Mouse (Mus musculus) stomach, postnatal 0 days (tissue): ENCODE measurements around the gene Slc1a4. TPM values are rescaled to one million over a fixed set of nuclear protein-coding genes. Genes with fewer than 3 reads are reported as not detected.
A peak's percentile ranks its signal among the peaks of the same experiment; 100 is the strongest.

Experiments used
- ATAC-seq: fragments of 200-750 bp; cut with Nextera tagmentation; 2 replicates; pipeline ENCODE4 v1.8.0; 2017; ENCODE audit not compliant: low FRiP score, low TSS enrichment
- DNase-seq: peaks from one replicate; pipeline ENCODE4 v3.0.0-alpha.2; 2016; ENCODE audit warnings: low spot score
- H3K27ac ChIP-seq: fragments of 300-500 bp; sonication (generic); replicated peaks from 2 replicates; pipeline ENCODE4 v1.5.1; 2014; ENCODE audit warnings: mild to moderate bottlenecking, control low read depth
- H3K27me3 ChIP-seq: fragments of 300-500 bp; sonication (generic); 2 replicates; pipeline ENCODE4 v1.6.1; 2014; ENCODE audit warnings: low read length; ENCODE audit not compliant: control insufficient read depth, insufficient read depth
- H3K36me3 ChIP-seq: fragments of 300-500 bp; sonication (generic); 2 replicates; pipeline ENCODE4 v1.6.1; 2014; ENCODE audit warnings: low read length, mixed read lengths; ENCODE audit not compliant: control insufficient read depth, insufficient read depth
- H3K4me1 ChIP-seq: fragments of 300-500 bp; sonication (generic); replicated peaks from 2 replicates; pipeline ENCODE4 v1.6.1; 2014; ENCODE audit warnings: antibody characterized with exemption; ENCODE audit not compliant: control insufficient read depth, insufficient read depth
- H3K4me2 ChIP-seq: fragments of 300-500 bp; sonication (generic); replicated peaks from 2 replicates; pipeline ENCODE4 v1.6.1; 2014; ENCODE audit warnings: low read depth, mild to moderate bottlenecking, control low read depth, moderate library complexity
- H3K4me3 ChIP-seq: fragments of 300-500 bp; sonication (generic); 2 replicates; pipeline ENCODE4 v1.5.1; 2014; ENCODE audit warnings: low read depth, low read length, control low read depth
- H3K9ac ChIP-seq: fragments of 300-500 bp; sonication (generic); 2 replicates; pipeline ENCODE4 v1.6.1; 2014; ENCODE audit warnings: mild to moderate bottlenecking, low read length, control low read depth, mixed read lengths
- H3K9me3 ChIP-seq: fragments of 300-500 bp; sonication (generic); 2 replicates; pipeline ENCODE4 v1.6.1; 2016; ENCODE audit warnings: low read length; ENCODE audit not compliant: control insufficient read depth
- CTCF ChIP-seq: IDR thresholded peaks from 2 replicates; pipeline ENCODE4 v1.5.1; 2016; ENCODE audit warnings: antibody characterized with exemption, low read depth, mild to moderate bottlenecking, moderate library complexity
- EP300 ChIP-seq: optimal IDR thresholded peaks from 2 replicates; pipeline ENCODE3; 2016; ENCODE audit warnings: antibody characterized with exemption
- WGBS: fragments of 180-500 bp; shearing (Covaris S2); extraction: QIAGEN DNeasy Blood & Tissue Kit; methylation state at CpG from one replicate; pipeline ENCODE4 v1.1.7; 2014; 5-methylcytosine and 5-hydroxymethylcytosine counted together
- polyA plus RNA-seq: library from polyadenylated mRNA; unstranded; fragments of >200 nt; fragmentation: Nextera tagmentation; extraction: Ambion mirVana; gene quantifications from 2 replicates; pipeline ENCODE4 v1.2.1, GENCODE M21; 2015

Slc1a4 gene
- polyA plus RNA-seq, 1 experiment from 2014 or later, result 7.2 TPM

DNA sequence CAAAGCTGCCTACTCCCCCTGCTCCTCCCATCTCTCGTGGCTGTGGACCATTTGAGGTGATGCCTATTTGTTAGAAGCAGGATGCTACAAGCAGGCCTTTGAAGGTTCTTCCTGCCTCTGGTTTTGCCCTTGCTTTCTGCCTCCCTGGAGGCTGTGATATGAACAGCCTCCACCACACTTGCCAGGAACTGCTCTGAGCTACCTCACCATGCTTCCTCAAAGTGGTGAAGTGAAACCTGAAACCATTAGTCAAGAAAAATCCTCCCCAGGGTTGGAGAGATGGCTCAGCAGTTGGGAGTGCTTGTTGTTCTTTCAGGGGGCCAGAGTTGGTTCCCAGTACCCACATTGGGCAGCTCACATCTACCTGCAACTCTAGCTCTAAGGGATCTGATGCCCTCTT, 9.1 kb upstream of the Slc1a4 start:
- H3K4me1 ChIP-seq, result no peaks in the 10 kb centered on the region
- no peaks in the 10 kb centered on the region for H3K9me3 ChIP-seq
- H3K4me3 ChIP-seq, result no peak overlapping the region
- H3K4me2 ChIP-seq, result no peak overlapping the region
- TF ChIP-seq CTCF (no peak), EP300 (no peak)
- H3K9ac ChIP-seq, result no peak overlapping the region
- no peak for ATAC-seq
- DNase-seq, result no peak
- no peaks in the 10 kb centered on the region for H3K27me3 ChIP-seq
- WGBS, result 64% methylated on average over 1 of the region's 1 CpGs
- H3K36me3 ChIP-seq, result no peaks in the 10 kb centered on the region
- no peak overlapping the region for H3K27ac ChIP-seq

DNA sequence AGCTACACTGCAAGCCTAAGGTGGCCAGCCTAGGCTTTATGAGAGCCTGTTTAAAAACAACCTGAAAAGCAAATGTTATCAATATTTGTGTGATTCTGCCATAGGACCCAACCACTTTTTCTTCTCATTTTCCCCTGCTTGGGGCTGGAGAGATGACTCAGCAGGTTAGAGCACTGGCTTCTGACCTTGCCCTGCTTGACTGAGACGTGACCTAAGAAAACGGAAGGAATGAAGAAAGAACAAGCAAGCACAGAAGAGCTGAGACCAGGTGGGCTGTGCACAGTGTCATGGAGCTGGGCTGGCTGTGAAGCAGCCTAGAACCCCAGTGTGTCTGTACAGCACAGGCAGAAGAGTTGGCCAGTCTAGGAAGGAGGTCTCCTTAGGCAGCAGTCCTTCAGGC, 6.2 kb upstream of the Slc1a4 start:
- WGBS, result 60% methylated on average over 2 of the region's 2 CpGs
- no peak for ATAC-seq

DNA sequence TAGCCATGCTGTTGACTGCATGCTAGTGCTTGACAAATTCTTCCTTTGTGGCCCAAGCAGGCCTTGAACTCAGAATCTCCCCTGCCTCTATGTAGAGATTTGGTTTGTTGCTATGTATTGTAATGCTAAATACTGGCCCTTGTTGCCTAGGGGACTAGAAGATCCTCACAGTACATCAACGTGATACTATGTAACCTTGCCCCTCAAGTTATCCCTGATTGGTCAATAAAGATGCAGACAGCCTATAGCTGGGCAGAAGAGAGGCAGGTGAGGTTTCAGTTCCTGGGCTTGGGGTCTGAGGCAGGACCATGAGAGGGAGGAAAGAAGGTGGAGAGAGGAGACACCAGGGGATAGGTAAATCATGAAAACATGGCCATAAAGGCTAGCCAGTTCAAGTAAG, 1.8 kb upstream of the Slc1a4 start:
- 0 out of 2 replicates have a peak, but pooled peaks cover 2% of the 10 kb centered on the region for H3K4me1 ChIP-seq
- H3K36me3 ChIP-seq, result no peaks in the 10 kb centered on the region
- no peaks in the 10 kb centered on the region for H3K27me3 ChIP-seq
- no peak for ATAC-seq
- DNase-seq, result no peak
- H3K9ac ChIP-seq, result no peak overlapping the region
- no peak for TF ChIP-seq CTCF
- H3K27ac ChIP-seq, result no peak overlapping the region
- no peaks in the 10 kb centered on the region for H3K9me3 ChIP-seq
- no peak overlapping the region for H3K4me2 ChIP-seq
- H3K4me3 ChIP-seq, result no peak overlapping the region
- WGBS, result 37% methylated on average over 1 of the region's 1 CpGs

More for the DNA sequence above, 6.2 kb upstream of the Slc1a4 start:
- no peak for DNase-seq
- H3K27ac ChIP-seq, result no peak overlapping the region
- TF ChIP-seq EP300 (no peak), CTCF (no peak)
- no peaks in the 10 kb centered on the region for H3K9me3 ChIP-seq
- no peaks in the 10 kb centered on the region for H3K4me1 ChIP-seq
- H3K36me3 ChIP-seq, result no peaks in the 10 kb centered on the region
- no peak overlapping the region for H3K9ac ChIP-seq
- no peaks in the 10 kb centered on the region for H3K27me3 ChIP-seq
- no peak overlapping the region for H3K4me3 ChIP-seq
- no peak overlapping the region for H3K4me2 ChIP-seq

DNA sequence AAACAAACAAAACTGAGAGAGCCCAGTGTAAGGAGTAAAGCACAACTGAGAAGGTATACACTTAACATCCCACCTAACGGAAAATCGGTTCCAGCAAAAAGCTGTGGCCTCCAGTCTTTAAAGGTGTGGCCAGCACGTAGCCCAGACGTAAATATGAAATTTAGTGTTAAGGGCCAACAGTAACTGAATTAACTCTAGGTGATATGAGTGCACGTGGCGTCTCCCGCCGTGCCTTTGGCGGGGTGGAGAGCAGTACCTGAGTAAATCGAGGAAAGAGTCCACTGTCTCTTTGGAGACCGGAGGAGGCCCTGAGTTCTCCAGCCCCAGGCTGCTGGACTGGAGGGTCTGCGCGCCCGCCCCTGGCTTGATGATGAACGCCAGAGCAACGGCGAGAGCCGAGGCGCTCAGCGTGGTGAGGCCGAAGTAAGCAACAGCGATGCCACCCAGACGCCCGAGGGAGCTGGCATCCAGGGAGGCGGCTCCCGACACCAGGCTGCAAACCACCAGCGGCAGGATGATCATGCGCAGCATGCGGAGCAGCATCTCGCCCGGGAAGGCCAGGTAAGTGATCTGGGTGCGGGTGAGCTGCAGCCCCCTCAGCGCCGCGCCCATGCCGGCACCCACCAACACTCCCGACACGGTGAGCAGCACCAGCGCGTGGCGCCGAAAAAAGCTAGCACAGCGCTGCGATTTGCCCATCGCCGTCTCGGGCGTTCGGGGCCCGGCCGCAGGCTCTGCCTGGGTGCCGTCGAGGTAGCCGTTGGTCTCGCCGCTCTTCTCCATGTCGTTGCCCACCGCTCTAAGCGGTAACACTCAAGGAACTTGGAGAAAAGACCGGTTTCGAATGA, 599 bp downstream of the Slc1a4 start:
- Histone ChIP-seq H3K27ac (peak overlapping the region; percentile 97), H3K4me3 (peak overlapping the region; percentile 69), H3K9me3 (no peaks in the 10 kb centered on the region), H3K4me2 (peak overlapping the region; percentile 98), H3K36me3 (no peaks in the 10 kb centered on the region), H3K4me1 (0 out of 2 replicates have a peak, but pooled peaks cover 2% of the 10 kb centered on the region), H3K9ac (peak overlapping the region; percentile 77), H3K27me3 (no peaks in the 10 kb centered on the region)
- WGBS, result 1% methylated on average over 61 of the region's 61 CpGs
- peak; percentile 53 for DNase-seq
- ATAC-seq, result peak; percentile 6
- TF ChIP-seq CTCF, result no peak
- TF ChIP-seq EP300, result no peak

DNA sequence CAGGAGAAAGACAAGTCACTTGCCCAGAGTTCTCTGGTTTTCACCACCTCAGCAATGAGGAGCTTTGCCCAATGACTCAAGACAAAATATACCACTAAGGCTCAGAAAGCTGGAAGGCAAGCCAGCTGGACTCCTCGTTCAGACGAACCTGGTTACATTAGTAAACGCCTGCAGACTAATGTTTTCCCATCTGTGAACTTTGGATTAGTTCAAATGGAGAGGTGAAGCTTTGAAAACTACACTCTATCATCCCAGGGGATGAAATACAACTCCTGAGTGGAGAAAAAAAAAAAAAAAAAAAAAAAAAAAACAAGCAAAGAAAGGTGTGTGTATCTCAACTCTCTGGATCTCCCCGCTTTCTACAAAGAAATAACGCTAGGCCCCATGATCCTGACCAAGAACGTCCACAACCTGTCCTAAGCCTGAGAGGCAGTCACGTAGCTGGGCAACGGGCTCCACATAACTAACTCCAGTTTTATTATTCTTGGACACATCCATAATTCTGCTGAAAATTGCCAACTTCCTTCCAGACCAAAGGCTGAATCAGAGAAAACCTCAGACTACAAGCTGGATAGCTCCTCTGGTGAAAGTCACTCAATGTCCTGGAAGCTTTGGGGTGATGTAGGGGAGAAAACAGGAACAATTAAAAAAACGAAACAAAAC, 1.4 kb downstream of the Slc1a4 start:
- Histone ChIP-seq H3K4me1 (0 out of 2 replicates have a peak, but pooled peaks cover 2% of the 10 kb centered on the region), H3K36me3 (no peaks in the 10 kb centered on the region), H3K4me2 (peak overlapping the region; percentile 98), H3K9ac (peak overlapping the region; percentile 27; the same call in 1 of the 2 replicates), H3K27ac (no peak overlapping the region), H3K4me3 (peak overlapping the region; percentile 69), H3K9me3 (no peaks in the 10 kb centered on the region), H3K27me3 (no peaks in the 10 kb centered on the region)
- no peak for TF ChIP-seq EP300
- TF ChIP-seq CTCF, result no peak
- 28% methylated on average over 9 of the region's 9 CpGs for WGBS
- DNase-seq (no peak), ATAC-seq (no peak)

DNA sequence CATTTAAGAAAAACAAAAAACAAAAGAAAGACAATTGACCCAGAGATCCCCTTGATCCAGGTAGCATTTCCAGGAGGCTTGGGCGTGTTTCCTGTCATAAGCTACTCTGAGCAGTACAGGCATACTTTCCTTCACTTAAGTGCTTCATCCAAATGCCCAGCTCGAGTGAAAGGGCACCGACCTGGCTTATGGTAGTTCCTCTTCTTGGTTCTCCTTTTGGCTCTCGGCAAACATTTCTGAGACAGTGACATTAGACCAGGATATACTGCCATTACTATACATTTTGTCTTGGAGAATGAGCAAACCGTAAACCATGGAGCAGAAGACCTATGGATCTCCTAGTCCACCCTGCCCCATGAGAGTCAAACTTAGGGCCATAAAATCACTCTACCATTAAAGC, 2.8 kb downstream of the Slc1a4 start:
- 84% methylated on average over 5 of the region's 5 CpGs for WGBS
- ATAC-seq (no peak), DNase-seq (no peak)
- H3K36me3 ChIP-seq, result no peaks in the 10 kb centered on the region
- H3K4me2 ChIP-seq, result peak overlapping the region; percentile 9; the same call in 1 of the 2 replicates
- no peak overlapping the region for H3K9ac ChIP-seq
- H3K4me1 ChIP-seq, result 0 out of 2 replicates have a peak, but pooled peaks cover 2% of the 10 kb centered on the region
- no peak overlapping the region for H3K27ac ChIP-seq
- no peak overlapping the region for H3K4me3 ChIP-seq
- TF ChIP-seq EP300, result no peak
- no peaks in the 10 kb centered on the region for H3K9me3 ChIP-seq
- no peaks in the 10 kb centered on the region for H3K27me3 ChIP-seq
